Mouse (Mus musculus): ENCODE measurements around the gene Sdf2l1.

Gene Sdf2l1

GRCm38 (mm10) chr16:17121569-17121968 is 10.6 kb downstream of the Sdf2l1 start:
- no peak for DNase-seq

- DNase-seq, result no peak
Observed at GRCm38 (mm10) chr16:17117309-17117799, 14.8 kb downstream of the Sdf2l1 start.

GRCm38 (mm10) chr16:17110771-17111743 is 21.1 kb downstream of the Sdf2l1 start, which contains the start of gene Ppil2:
Gene Ppil2 (minus strand): TSS chr16:17111257.
- peak; percentile 76 for DNase-seq

- DNase-seq, result no peak
Observed at GRCm38 (mm10) chr16:17104600-17104999, 27.6 kb downstream of the Sdf2l1 start.

- DNase-seq, result no peak
Observed at GRCm38 (mm10) chr16:17102630-17103220, 29.5 kb downstream of the Sdf2l1 start.

- DNase-seq, result no peak
Observed at GRCm38 (mm10) chr16:17096938-17097337, 35.2 kb downstream of the Sdf2l1 start.

GRCm38 (mm10) chr16:17088346-17088745 is 43.8 kb downstream of the Sdf2l1 start:
- DNase-seq, result no peak

- no peak for DNase-seq
Observed at GRCm38 (mm10) chr16:17086669-17087193, 45.5 kb downstream of the Sdf2l1 start.

- DNase-seq, result no peak
Observed at GRCm38 (mm10) chr16:17086241-17086640, 45.9 kb downstream of the Sdf2l1 start.

GRCm38 (mm10) chr16:17085636-17086035 is 46.5 kb downstream of the Sdf2l1 start:
- DNase-seq, result no peak

GRCm38 (mm10) chr16:17082121-17082792 is 49.9 kb downstream of the Sdf2l1 start:
- DNase-seq, result no peak

Data from layer of hippocampus, adult 9-11 months (tissue).